Comparison of ENCODE assay signal across 8 mouse cellular contexts in genomic region chr11:98965416-98966077, GRCm38 (mm10). TPM values are rescaled to one million over a fixed set of nuclear protein-coding genes. Genes with fewer than 3 reads are reported as not detected.
DNase-seq lines count a peak whose midpoint lies in the region; ATAC-seq and TF ChIP-seq lines count a peak whose summit lies in the region.

No protein-coding gene starts in this region.

- H3K4me2 ChIP-seq in limb, embryonic 14.5 days (replicated peaks; ENCODE audit: low read depth, low read length, severe bottlenecking) = peak overlapping the region; percentile 96

- peak overlapping the region; percentile 34; the same call in 1 of the 2 replicates for H3K9ac ChIP-seq in limb, embryonic 14.5 days (ENCODE audit: low read depth, low read length, severe bottlenecking)

- H3K36me3 ChIP-seq in testis, adult 2 months (ENCODE audit: control insufficient read depth, insufficient read depth, low read length) = no peaks in the 10 kb centered on the region
- peaks cover 43% of the 10 kb centered on the region for H3K36me3 ChIP-seq in limb, embryonic 14.5 days (ENCODE audit: control insufficient read depth, insufficient read depth, low read length)

- H3K4me1 ChIP-seq in testis, adult 2 months (ENCODE audit: control insufficient read depth, insufficient read depth, low read length) = peaks cover 49% of the 10 kb centered on the region
- peaks cover 94% of the 10 kb centered on the region for H3K4me1 ChIP-seq in limb, embryonic 14.5 days (ENCODE audit: control insufficient read depth, insufficient read depth, low read length)

- H3K27me3 ChIP-seq in testis, adult 2 months (ENCODE audit: control insufficient read depth, insufficient read depth, low read length) = no peaks in the 10 kb centered on the region
- no peaks in the 10 kb centered on the region for H3K27me3 ChIP-seq in limb, embryonic 14.5 days (ENCODE audit: control insufficient read depth, insufficient read depth, low read length)

- no peaks in the 10 kb centered on the region for H3K9me3 ChIP-seq in limb, embryonic 14.5 days (ENCODE audit: control insufficient read depth, low read length)

- ATAC-seq in limb, embryonic 14.5 days (ENCODE audit: low FRiP score, low read depth) = no peak
- no peak for ATAC-seq in frontal cortex, adult (ENCODE audit: low TSS enrichment)

- peak; percentile 45 for DNase-seq in cerebellum, adult 9-10 months
- DNase-seq in cerebellum, adult 9-11 months = no peak
- DNase-seq in testis, postnatal 14 days (ENCODE audit: low spot score) = no peak
- DNase-seq in limb, embryonic 14.5 days (ENCODE audit: low spot score) = no peak
- peak; percentile 71 for DNase-seq in testis, postnatal 10 days (ENCODE audit: low spot score)
- no peak for DNase-seq in layer of hippocampus, adult 8-10 months (ENCODE audit: low spot score in 2 of 2)

- no peak overlapping the region; the same call in 1 of the 2 replicates for H3K27ac ChIP-seq in testis, adult 2 months (ENCODE audit: control insufficient read depth, insufficient read depth, low read depth, low read length)
- H3K27ac ChIP-seq in limb, embryonic 14.5 days (replicated peaks; ENCODE audit: low read depth, low read length) = peak overlapping the region; percentile 71; the same call in 1 of the 2 replicates

- peak overlapping the region; percentile 61 for H3K4me3 ChIP-seq in testis, adult 2 months (ENCODE audit: control insufficient read depth, low read depth, low read length)
- H3K4me3 ChIP-seq in limb, embryonic 14.5 days (replicated peaks; ENCODE audit: low read length) = peak overlapping the region; percentile 67

- TF ChIP-seq POLR2A in testis, adult 2 months (IDR thresholded peaks at IDR 0.05; ENCODE audit: control insufficient read depth, low read depth, low read length) = no peak
- TF ChIP-seq POLR2A in limb, embryonic 14.5 days (IDR thresholded peaks at IDR 0.05; ENCODE audit: borderline replicate concordance, extremely low read depth, insufficient read depth, insufficient read length) = no peak

- 11% methylated on average over 10 of the region's 11 CpGs for WGBS in limb, embryonic 14.5 days

- no peak for TF ChIP-seq CTCF in testis, adult 2 months (IDR thresholded peaks at IDR 0.05; ENCODE audit: control insufficient read depth, insufficient read depth, insufficient replicate concordance, low read depth, low read length)

RNA-seq across cellular contexts. Expression of gene Gjd3, which starts 17.3 kb away (rescaled TPM):
- 13.6 and 23.8 TPM in 2 replicates for polyA plus RNA-seq in testis, adult 2 months (2012; rRNA removed)
- polyA plus RNA-seq in limb, embryonic 14.5 days (2012; rRNA removed) = 1.3 and 2.2 TPM in 2 replicates
- polyA plus RNA-seq in limb, embryonic 14.5 days (2014; fragmentation: Nextera tagmentation; extraction: Ambion mirVana) = 0.41 and 0.45 TPM in 2 replicates
- 1 to 10 TPM in 2 of 4 experiments, not detected in 2; 1.4 to 1.6 TPM for total RNA-seq in layer of hippocampus, adult 8-10 months (2022)

RNA-seq across cellular contexts. Expression of gene Rara, which starts 37.9 kb away (rescaled TPM):
- polyA plus RNA-seq in testis, adult 2 months (2012; rRNA removed) = 18.7 and 20.1 TPM in 2 replicates
- 39.8 and 57.0 TPM in 2 replicates for polyA plus RNA-seq in limb, embryonic 14.5 days (2012; rRNA removed)
- polyA plus RNA-seq in limb, embryonic 14.5 days (2014; fragmentation: Nextera tagmentation; extraction: Ambion mirVana) = 52.4 and 58.3 TPM in 2 replicates
- total RNA-seq in layer of hippocampus, adult 8-10 months (2022) = 10 to 100 TPM; 17.3 to 20.2 (median 19.4) TPM

RNA-seq across cellular contexts. Expression of gene Cdc6, which starts 57.9 kb away (rescaled TPM):
- 2.5 and 2.9 TPM in 2 replicates for polyA plus RNA-seq in testis, adult 2 months (2012; rRNA removed)
- 13.1 and 15.6 TPM in 2 replicates for polyA plus RNA-seq in limb, embryonic 14.5 days (2012; rRNA removed)
- 25.2 and 25.8 TPM in 2 replicates for polyA plus RNA-seq in limb, embryonic 14.5 days (2014; fragmentation: Nextera tagmentation; extraction: Ambion mirVana)
- 1 to 10 TPM in 1 of 4 experiments, under 1 TPM in 3; 0.36 to 1.2 (median 0.44) TPM for total RNA-seq in layer of hippocampus, adult 8-10 months (2022)

RNA-seq across cellular contexts. Expression of gene Top2a, which starts 58.4 kb away (rescaled TPM):
- polyA plus RNA-seq in testis, adult 2 months (2012; rRNA removed) = 19.4 and 20.4 TPM in 2 replicates
- polyA plus RNA-seq in limb, embryonic 14.5 days (2012; rRNA removed) = 98.2 and 134 TPM in 2 replicates
- polyA plus RNA-seq in limb, embryonic 14.5 days (2014; fragmentation: Nextera tagmentation; extraction: Ambion mirVana) = 205 and 209 TPM in 2 replicates
- 1 to 10 TPM in 2 of 4 experiments, under 1 TPM in 2; 0.62 to 2.4 (median 1.2) TPM for total RNA-seq in layer of hippocampus, adult 8-10 months (2022)

Comparison
In these comparisons a context has a peak if more than half of its experiments do, and no peak if none do; other contexts are left out.
1. DNase-seq: peak in cerebellum, adult 9-10 months (single experiment) and testis, postnatal 10 days (single experiment); none in cerebellum, adult 9-11 months (single experiment), testis, postnatal 14 days (single experiment), limb, embryonic 14.5 days (single experiment) and layer of hippocampus, adult 8-10 months (0 of 2).